Mouse (Mus musculus) neural tube, embryonic 14.5 days (tissue): ENCODE data around the gene Styx. TPM values are rescaled to one million over a fixed set of nuclear protein-coding genes. Genes with fewer than 3 reads are reported as not detected.

Source experiments
- ATAC-seq: fragments of 200-750 bp; cut with Nextera tagmentation; 2 replicates; pipeline ENCODE4 v1.8.0; 2017; ENCODE audit warnings: low read depth, mild to moderate bottlenecking, moderate TSS enrichment, moderate library complexity
- H3K27ac ChIP-seq: fragments of 300-500 bp; sonication (generic); 2 replicates; pipeline ENCODE4 v1.5.1; 2014; ENCODE audit warnings: low read depth, mild to moderate bottlenecking, control low read depth, low read length, moderate library complexity, mixed read lengths
- H3K27me3 ChIP-seq: fragments of 300-500 bp; sonication (generic); 2 replicates; pipeline ENCODE4 v1.6.1; 2014; ENCODE audit warnings: low read length; ENCODE audit not compliant: control insufficient read depth, insufficient read depth
- H3K36me3 ChIP-seq: fragments of 300-500 bp; sonication (generic); 2 replicates; pipeline ENCODE4 v1.6.1; 2014; ENCODE audit warnings: low read length, mixed read lengths; ENCODE audit not compliant: control insufficient read depth, insufficient read depth
- H3K4me1 ChIP-seq: fragments of 300-500 bp; sonication (generic); 2 replicates; pipeline ENCODE4 v1.6.1; 2014; ENCODE audit warnings: low read length; ENCODE audit not compliant: control insufficient read depth, insufficient read depth
- H3K4me2 ChIP-seq: fragments of 300-500 bp; sonication (generic); 2 replicates; pipeline ENCODE4 v1.6.1; 2014; ENCODE audit warnings: mild to moderate bottlenecking, low read depth, low read length, control low read depth
- H3K4me3 ChIP-seq: fragments of 300-500 bp; sonication (generic); 2 replicates; pipeline ENCODE4 v1.5.1; 2014; ENCODE audit warnings: low read depth, low read length, control low read depth, mixed read lengths
- H3K9ac ChIP-seq: fragments of 300-500 bp; sonication (generic); replicated peaks from 2 replicates; pipeline ENCODE4 v1.6.1; 2014; ENCODE audit warnings: low read depth, mild to moderate bottlenecking, control low read depth, low read length, mixed read lengths
- H3K9me3 ChIP-seq: fragments of 300-500 bp; sonication (generic); 2 replicates; pipeline ENCODE4 v1.6.1; 2016; ENCODE audit warnings: low read length; ENCODE audit not compliant: control insufficient read depth
- WGBS: fragments of 180-500 bp; shearing (Covaris S2); extraction: QIAGEN DNeasy Blood & Tissue Kit; methylation state at CpG from one replicate; pipeline ENCODE4 v1.1.7; 2014; 5-methylcytosine and 5-hydroxymethylcytosine counted together
- polyA plus RNA-seq: library from polyadenylated mRNA; unstranded; fragments of >200 nt; fragmentation: Nextera tagmentation; extraction: Ambion mirVana; gene quantifications from 2 replicates; pipeline ENCODE4 v1.2.1, GENCODE M21; 2014

Styx gene
- polyA plus RNA-seq, 1 experiment from 2014 or later = 74.1 TPM

DNA sequence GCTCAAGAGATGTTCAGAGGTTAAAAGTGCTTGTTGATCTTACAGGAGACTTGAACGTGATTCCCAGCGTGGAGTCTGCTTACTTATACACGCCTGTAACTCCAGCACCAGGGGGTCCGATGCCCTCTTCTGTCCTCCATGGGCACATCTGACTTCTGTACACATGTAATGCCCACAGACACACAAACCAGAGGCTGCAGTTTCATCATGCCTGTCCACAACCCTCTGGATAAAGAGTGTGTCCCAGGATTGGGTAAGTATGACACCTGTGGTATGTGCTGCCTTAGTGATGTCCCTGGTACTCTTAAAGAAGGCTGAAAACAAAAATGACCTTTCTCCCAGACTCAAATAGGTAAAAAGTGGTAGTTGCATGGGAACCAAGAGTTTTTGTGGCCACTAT lies 68.4 kb downstream of the Styx start:
- H3K4me2 ChIP-seq = no peak overlapping the region
- WGBS = 79% methylated on average over 4 of the region's 4 CpGs
- H3K9me3 ChIP-seq = no peaks in the 10 kb centered on the region
- ATAC-seq = no peak
- no peak overlapping the region for H3K4me3 ChIP-seq
- H3K27me3 ChIP-seq = no peaks in the 10 kb centered on the region
- no peaks in the 10 kb centered on the region for H3K4me1 ChIP-seq
- no peaks in the 10 kb centered on the region for H3K36me3 ChIP-seq
- no peak overlapping the region for H3K27ac ChIP-seq
- H3K9ac ChIP-seq = no peak overlapping the region

DNA sequence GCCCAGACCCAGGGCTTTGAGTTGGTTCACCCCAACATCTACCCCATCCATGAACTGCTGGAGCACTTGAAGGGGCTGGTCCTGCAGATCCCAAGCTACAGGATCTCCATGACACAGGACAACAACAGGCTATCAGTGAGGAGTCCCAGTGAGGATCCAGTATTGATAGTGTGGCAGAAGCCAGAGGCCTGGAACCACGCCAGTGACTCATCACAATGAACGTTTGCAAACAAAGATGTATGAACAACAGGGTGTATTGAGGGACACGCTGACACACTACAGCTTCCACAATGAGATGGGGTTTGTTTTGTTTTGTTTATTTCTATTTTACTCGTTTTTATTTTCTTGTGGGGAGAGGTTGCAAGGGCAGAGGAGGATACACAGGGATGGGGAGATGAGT lies 71.5 kb downstream of the Styx start:
- Histone ChIP-seq H3K27me3 (no peaks in the 10 kb centered on the region), H3K4me2 (no peak overlapping the region), H3K4me3 (no peak overlapping the region), H3K9ac (no peak overlapping the region), H3K36me3 (no peaks in the 10 kb centered on the region), H3K27ac (no peak overlapping the region), H3K4me1 (no peaks in the 10 kb centered on the region), H3K9me3 (no peaks in the 10 kb centered on the region)
- peak; percentile 41; the same call in 1 of the 2 replicates for ATAC-seq
- 60% methylated on average over 4 of the region's 4 CpGs for WGBS

DNA sequence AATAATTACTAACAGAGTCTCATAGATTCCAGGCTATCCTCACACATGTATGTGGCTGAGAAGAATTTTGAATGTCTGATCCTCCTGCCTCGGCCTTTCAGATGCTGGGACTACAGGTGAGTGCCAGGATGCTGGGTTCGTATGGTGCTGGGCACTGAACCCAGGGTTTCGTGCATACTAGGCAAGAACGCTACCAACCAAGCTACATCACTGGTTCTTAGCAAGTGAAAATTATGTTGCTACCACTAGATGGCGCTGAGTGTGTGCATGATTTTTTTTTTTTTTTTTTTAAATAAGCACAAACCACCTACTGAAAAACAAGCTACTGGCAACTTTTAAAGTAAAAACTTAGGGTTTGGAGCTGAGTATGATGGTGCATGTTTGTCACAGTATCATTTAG lies 72.3 kb downstream of the Styx start:
- no peaks in the 10 kb centered on the region for H3K9me3 ChIP-seq
- no peak overlapping the region for H3K4me3 ChIP-seq
- ATAC-seq = peak; percentile 88; the same call in 1 of the 2 replicates
- H3K4me2 ChIP-seq = no peak overlapping the region
- H3K4me1 ChIP-seq = no peaks in the 10 kb centered on the region
- H3K27me3 ChIP-seq = no peaks in the 10 kb centered on the region
- H3K36me3 ChIP-seq = no peaks in the 10 kb centered on the region
- no peak overlapping the region for H3K27ac ChIP-seq
- no peak overlapping the region for H3K9ac ChIP-seq
- 14% methylated on average over 5 of the region's 5 CpGs for WGBS

DNA sequence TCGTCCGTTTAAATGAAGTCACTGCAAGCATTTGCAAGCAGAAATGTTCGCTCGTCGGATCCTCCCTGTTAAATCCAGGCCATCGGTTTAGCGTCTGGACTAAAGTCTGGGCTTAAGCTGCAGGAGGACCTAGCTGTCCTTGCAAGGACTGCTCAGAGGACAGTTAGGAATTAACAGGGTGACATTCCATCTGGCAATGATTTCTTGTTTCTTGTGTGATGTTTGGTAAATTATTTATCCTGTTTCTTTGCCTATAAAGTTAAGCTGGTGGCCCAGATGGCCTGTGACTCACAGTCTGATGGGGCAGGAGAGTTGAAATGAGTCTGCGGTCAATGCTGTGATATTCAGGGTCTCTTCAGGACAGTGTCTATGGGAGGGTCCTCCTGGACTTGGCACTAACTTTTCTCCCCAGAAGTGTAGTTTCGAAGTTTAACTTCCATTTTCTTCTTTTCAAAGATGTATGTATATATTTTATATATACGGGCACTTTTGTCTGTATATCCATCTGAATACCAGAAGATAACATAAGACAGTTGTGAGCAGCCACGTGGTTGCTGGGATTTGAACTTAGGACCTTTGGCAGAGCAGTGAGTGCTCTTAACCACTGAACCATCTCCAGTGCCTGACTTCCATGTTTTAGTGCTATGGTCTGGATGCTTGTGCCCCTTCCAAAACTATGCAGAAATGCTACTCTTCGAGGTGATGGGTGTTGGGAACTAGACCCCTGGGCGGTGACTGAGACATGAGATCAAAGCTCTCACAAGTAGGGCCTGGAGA lies 79.4 kb downstream of the Styx start:
- WGBS = 92% methylated on average over 13 of the region's 13 CpGs
- Histone ChIP-seq H3K4me3 (no peak overlapping the region), H3K27me3 (no peaks in the 10 kb centered on the region)

DNA sequence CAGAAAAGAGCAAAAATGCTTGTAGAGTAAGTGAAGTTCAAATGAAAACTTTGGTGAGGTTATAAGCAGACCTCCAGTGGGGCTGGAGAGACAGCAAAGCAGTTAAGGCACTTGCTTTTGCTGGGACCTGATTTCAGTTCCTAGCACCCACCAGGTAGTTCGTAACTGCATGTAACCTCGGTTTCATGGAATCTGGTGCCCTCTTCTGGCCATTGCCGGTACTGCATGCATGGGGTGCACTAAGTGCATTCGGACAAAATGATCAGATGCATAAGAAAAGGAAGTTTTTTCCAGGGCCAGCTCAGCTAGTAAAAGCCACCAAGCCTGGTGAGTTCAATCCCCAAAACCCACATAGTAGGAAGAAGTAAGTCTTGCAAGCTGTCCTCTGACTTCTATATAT lies 81.1 kb downstream of the Styx start:
- no peaks in the 10 kb centered on the region for H3K27me3 ChIP-seq
- no peak for ATAC-seq
- WGBS = 71% methylated on average over 4 of the region's 4 CpGs

More for the DNA sequence above, 79.4 kb downstream of the Styx start:
- Histone ChIP-seq H3K4me2 (no peak overlapping the region), H3K9ac (no peak overlapping the region), H3K36me3 (no peaks in the 10 kb centered on the region), H3K27ac (no peak overlapping the region), H3K9me3 (no peaks in the 10 kb centered on the region; the same call in 1 of the 2 replicates), H3K4me1 (no peaks in the 10 kb centered on the region)
- ATAC-seq = no peak

DNA sequence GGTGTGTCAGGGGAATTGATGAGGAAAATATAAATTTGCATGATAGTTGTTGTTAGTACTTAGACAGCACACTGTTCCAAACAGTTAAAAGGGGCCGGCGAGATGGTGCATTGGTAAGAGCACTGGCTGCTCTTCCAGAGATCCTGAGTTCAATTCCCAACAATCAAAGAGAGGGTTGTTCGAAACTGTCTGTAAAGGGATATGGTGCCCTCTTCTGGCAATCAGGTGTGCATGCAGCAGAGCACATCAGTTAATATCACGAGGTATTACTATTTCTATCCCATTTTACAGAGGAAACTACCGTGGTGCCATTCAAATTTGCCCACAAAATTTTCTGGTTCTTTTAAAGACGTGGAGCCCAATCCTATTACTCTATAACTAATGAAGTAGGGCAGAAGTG lies 83.3 kb downstream of the Styx start:
- H3K4me2 ChIP-seq = no peak overlapping the region
- H3K9ac ChIP-seq = no peak overlapping the region
- H3K4me1 ChIP-seq = no peaks in the 10 kb centered on the region
- ATAC-seq = no peak
- no peaks in the 10 kb centered on the region for H3K36me3 ChIP-seq
- no peaks in the 10 kb centered on the region for H3K27me3 ChIP-seq
- no peak overlapping the region for H3K4me3 ChIP-seq
- WGBS = 75% methylated on average over 6 of the region's 6 CpGs
- H3K9me3 ChIP-seq = no peaks in the 10 kb centered on the region; the same call in 1 of the 2 replicates
- H3K27ac ChIP-seq = no peak overlapping the region

More for the DNA sequence above, 81.1 kb downstream of the Styx start:
- Histone ChIP-seq H3K4me1 (no peaks in the 10 kb centered on the region), H3K4me2 (no peak overlapping the region), H3K9me3 (no peaks in the 10 kb centered on the region; the same call in 1 of the 2 replicates), H3K36me3 (no peaks in the 10 kb centered on the region), H3K4me3 (no peak overlapping the region), H3K9ac (no peak overlapping the region), H3K27ac (no peak overlapping the region)

DNA sequence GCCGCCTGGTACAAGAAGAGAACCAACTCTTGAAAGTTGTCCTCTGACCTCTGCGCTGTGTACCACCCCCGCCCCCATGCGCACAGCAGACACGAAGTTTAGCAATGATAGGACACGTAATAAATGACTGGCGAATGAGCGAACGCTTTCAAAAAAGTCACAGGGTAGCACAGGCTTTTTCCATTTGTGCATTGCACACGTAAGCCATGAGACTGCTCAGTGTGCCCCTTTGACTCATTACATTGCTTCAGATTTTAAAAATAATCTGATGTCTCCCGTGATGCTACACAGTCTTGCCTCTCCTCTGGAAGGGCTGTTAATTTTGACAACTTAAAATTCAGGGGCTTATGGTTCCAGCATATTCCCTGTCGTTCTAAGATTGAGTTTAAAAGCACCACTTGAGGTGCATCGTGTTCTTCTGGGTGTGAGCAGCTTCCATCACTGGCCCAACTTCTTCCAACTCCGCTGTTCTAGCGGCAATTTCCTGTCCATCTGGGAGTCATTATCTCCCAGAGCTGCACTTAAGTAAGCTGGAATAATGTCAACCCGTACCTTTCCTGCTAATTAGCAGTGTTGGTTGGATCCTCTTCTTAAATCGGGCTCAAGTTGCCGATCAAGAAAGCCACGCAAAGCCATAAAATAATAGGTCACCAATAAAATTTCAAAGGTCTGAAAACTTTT lies 87.5 kb downstream of the Styx start:
- ATAC-seq = no peak
- H3K27me3 ChIP-seq = no peaks in the 10 kb centered on the region
- H3K4me3 ChIP-seq = no peak overlapping the region
- H3K36me3 ChIP-seq = no peaks in the 10 kb centered on the region
- no peaks in the 10 kb centered on the region for H3K9me3 ChIP-seq
- no peak overlapping the region for H3K4me2 ChIP-seq
- no peak overlapping the region for H3K9ac ChIP-seq
- 55% methylated on average over 19 of the region's 19 CpGs for WGBS
- H3K27ac ChIP-seq = no peak overlapping the region
- no peaks in the 10 kb centered on the region for H3K4me1 ChIP-seq

DNA sequence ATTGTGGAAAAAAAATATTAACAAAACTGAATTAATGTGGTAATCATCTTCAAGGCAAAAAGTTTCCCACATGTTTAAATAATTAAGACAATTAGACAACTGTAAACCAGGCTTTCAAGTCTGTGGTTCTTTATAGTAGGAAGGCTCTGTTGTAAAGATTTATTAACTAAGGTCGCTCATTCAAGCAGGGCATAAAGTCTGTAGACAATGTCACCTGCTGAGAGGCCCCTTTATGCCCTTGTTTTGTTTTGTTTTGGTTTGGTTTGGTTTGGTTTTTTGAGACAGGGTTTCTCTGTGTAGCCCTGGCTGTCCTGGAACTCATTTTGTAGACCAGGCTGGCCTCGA lies 88.0 kb downstream of the Styx start:
- no peaks in the 10 kb centered on the region for H3K9me3 ChIP-seq
- H3K4me1 ChIP-seq = no peaks in the 10 kb centered on the region
- no peak overlapping the region for H3K4me3 ChIP-seq
- 50% methylated on average over 2 of the region's 2 CpGs for WGBS
- no peak overlapping the region for H3K9ac ChIP-seq
- H3K27ac ChIP-seq = no peak overlapping the region
- H3K4me2 ChIP-seq = no peak overlapping the region
- ATAC-seq = no peak
- no peaks in the 10 kb centered on the region for H3K27me3 ChIP-seq
- no peaks in the 10 kb centered on the region for H3K36me3 ChIP-seq

DNA sequence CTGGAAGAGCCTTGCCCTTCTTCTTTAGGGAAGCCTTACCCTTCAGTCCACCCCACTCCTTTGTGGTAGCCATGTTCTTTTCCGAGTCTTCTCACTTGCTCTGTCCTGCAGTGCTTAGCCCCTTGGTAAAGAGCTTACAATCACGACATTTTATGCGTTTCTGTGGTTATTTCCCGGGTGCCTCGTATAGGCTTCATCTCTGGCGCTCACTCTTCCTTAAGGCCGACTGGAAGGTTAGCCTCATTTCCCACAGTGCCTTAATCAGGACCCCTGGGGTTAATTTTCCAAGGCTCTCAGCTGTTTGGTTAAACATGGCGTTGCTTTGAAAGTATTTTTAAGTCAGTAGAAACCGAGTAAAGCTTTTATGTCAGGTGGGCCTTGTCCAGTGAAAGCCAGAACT lies 88.5 kb downstream of the Styx start:
- no peak overlapping the region for H3K27ac ChIP-seq
- H3K9ac ChIP-seq = no peak overlapping the region
- H3K27me3 ChIP-seq = no peaks in the 10 kb centered on the region
- no peaks in the 10 kb centered on the region for H3K4me1 ChIP-seq
- H3K9me3 ChIP-seq = no peaks in the 10 kb centered on the region
- H3K4me2 ChIP-seq = no peak overlapping the region
- 65% methylated on average over 9 of the region's 9 CpGs for WGBS
- ATAC-seq = no peak
- H3K36me3 ChIP-seq = no peaks in the 10 kb centered on the region
- H3K4me3 ChIP-seq = no peak overlapping the region
